Mouse (Mus musculus) brain, embryonic 14.5 days (tissue): Measurements from ENCODE around the gene Iqsec1.

Source experiments
- CTCF ChIP-seq: fragments of 200-500 bp; IDR thresholded peaks from 2 replicates; pipeline ENCODE4 v1.5.1; 2012; ENCODE audit warnings: inconsistent platforms, mild to moderate bottlenecking, moderate library complexity, borderline replicate concordance; ENCODE audit not compliant: insufficient read depth, insufficient read length; ENCODE audit errors: extremely low read depth
- POLR2A ChIP-seq: fragments of 200-500 bp; IDR thresholded peaks from 2 replicates; pipeline ENCODE4 v1.6.1; 2012; ENCODE audit warnings: mild to moderate bottlenecking, inconsistent platforms, borderline replicate concordance; ENCODE audit not compliant: poor library complexity, insufficient read depth, insufficient read length, severe bottlenecking; ENCODE audit errors: extremely low read depth

DNA sequence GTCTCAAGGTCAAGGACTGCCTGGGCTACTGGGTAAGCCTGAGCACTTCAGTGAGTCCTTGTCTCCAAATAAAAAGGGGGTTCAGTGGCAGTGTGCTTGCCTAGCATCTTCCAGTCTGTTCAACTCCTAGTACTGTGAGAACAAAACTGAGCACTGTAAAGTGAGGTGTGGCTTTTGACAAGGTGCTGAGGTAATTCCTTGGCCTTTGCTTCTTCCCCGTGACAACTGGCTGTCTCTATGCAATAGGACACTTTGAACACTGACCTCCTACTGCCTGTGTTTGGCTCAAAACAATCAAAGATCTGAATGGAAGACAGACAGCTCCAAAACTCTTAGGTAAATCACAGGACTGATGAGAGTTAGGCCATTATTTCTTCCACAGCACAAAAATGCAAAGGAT, 246.0 kb downstream of the Iqsec1 start:
- TF ChIP-seq CTCF (no peak), POLR2A (no peak)
